Mouse (Mus musculus): Measurements from ENCODE around the gene Arhgap23.

Arhgap23 gene

GRCm38 (mm10) chr11:97435808-97436491, 20.6 kb downstream of the Arhgap23 start:
- DNase-seq, result no peak

GRCm38 (mm10) chr11:97437745-97438144, 22.4 kb downstream of the Arhgap23 start:
- DNase-seq, result peak; percentile 78

DNA sequence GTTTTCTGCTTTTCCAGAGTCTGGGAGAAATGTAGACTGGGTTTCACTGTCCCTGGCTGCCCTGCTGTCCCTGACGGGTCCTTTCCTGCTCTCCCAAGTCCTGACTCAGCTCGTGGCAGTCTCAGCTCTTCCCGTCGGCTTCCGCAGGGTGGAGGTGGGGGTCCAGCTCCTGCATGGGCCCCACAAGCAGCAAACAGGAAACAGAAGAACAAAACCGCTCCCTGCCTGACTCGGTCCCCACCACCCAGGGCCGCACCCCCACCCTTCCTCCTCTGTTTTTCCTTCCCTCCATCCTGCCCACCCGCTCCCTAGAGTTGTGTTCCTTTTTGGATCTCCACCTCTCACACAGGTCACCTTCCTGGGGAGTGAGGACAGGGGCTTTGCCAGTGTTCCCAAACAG, 23.5 kb downstream of the Arhgap23 start:
- DNase-seq, result no peak

- no peak for DNase-seq
Measured at GRCm38 (mm10) chr11:97439935-97440334, 24.6 kb downstream of the Arhgap23 start.

- DNase-seq, result no peak
Measured at GRCm38 (mm10) chr11:97440441-97440881, 25.1 kb downstream of the Arhgap23 start.

DNA sequence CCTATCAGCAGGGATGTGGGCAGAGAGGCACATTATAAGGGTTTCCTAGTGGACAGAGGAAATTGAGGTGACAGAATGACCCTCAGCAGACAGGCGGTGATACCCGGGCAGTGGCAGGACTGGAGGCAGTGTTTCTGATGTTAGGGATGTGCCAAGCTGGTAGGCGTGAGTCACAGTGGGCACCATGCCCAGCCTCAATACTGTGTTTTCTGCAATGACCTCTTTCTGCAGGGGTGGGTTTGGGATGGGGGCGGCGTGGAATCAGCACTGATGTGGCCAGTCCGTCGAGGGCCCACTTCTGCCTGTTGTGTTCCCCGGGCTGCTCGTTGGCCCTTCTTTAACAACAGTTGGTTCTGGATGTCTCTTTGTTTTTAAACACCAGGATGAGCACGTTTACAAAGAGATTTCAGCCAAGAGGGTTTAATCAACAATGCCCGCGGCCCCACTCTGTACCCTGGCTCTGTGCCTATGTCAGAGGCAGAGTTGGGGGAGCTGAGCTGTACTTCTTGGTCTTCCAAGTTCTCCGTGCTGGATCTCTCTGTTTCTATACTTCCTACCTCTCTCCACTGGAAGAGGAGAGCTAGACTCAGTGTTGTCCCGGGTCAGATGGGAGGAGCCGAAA, 25.8 kb downstream of the Arhgap23 start:
- DNase-seq, result peak; percentile 43

DNA sequence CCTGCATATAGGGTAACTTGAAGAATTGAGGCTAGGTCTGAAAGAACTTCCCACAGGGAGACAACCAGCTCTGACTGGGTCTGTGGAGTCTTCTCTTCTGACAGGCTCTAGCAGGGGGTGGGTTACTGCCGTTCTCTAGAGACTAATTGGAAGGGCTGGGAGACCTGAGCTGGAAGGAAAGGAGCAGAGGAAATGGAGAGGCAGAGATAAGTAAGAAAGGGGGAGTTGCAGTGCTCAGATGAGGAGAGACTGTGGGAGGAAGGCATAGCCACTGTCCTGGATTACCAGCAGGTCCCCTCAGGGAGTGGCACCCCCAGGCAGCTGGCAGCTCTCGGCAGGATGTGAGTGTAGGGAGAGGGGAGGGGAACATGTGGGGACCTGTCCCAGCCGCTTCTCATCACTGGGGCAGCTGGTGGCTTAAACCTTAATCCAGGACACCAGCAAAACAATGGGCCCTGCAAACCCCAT, 26.4 kb downstream of the Arhgap23 start:
- DNase-seq, result no peak

- DNase-seq, result no peak
Measured at GRCm38 (mm10) chr11:97442891-97443675, 27.8 kb downstream of the Arhgap23 start.

- DNase-seq, result no peak
Measured at GRCm38 (mm10) chr11:97445596-97445995, 30.3 kb downstream of the Arhgap23 start.

DNA sequence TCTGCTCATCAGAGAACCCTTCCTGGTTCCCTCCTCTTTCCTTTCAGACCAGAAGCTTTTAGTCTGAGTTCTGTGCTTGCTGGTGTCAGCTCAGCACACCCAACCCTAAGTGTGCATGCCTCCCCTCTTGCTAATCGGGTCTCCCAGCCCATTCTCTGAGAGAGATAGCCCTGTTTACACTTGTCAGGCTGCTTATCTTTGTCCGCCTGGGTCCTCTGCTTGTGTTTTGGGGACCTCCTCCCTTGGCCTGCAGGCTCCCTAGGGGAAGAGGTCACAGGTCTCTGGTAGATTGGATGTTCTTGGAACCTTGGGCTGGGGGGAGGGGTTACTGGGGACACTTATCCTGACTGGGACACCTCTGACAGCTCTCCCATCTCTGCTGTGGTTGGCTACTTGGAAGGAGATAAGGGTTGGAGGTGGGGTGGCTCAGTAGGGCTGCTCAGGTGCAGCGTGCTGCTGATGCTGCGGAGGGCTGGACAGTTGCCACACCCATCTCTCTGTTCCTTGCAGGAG, 30.7 kb downstream of the Arhgap23 start:
- no peak for DNase-seq

DNA sequence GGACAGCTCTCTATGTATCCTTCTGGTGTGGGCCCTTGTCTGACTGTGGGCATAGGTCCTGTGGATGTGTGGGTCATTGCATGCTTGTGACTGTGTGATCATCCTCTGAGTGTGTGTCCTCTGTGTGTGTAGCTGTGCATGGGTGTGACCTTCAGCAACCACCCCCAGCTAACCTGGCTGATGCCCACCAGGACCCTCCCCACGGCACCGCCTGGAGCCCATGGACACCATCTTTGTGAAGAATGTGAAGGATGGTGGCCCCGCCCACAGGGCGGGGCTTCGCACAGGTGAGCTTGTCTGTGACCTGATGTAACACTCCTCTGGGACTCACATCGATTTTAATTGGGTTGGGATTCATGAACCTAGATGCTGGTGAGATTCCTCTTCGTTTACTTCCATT, 32.6 kb downstream of the Arhgap23 start:
- no peak for DNase-seq

- no peak for DNase-seq
Measured at GRCm38 (mm10) chr11:97448611-97449394, 33.5 kb downstream of the Arhgap23 start.

DNA sequence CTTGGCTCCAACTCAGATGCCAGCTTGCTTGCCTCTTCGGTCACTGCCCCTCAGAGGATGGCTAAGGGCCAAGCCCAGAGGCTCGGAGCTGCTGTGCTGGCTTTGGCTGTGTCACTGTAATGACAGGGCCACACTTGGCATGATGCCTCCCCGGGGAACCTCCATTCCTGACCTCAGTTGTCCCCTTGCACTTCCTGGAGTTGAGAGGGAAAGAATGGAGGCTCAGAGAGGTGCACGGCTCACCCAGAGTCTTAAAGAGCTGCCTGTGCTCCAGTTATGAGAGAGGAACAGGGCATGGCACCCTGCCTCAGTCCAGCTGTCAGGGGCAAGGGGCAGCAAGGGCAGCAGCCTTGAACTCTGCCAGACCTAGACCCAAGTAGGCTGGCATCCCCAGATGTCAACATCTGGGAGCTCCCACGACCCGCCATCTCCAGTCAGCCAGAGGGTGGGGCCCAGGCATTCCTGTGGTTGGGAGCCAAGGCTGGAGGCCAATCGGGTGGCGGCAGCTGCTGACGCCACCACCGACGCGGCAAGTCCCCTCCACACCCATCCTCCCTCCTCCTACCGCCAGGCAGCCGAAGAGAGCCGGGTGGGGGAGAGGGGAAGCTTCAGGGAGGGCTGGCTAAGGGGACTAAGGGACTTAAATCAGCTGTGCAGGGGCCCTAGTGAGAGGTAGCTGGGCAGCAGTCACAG, 34.4 kb downstream of the Arhgap23 start:
- peak; percentile 78 for DNase-seq

GRCm38 (mm10) chr11:97450305-97450922, 35.1 kb downstream of the Arhgap23 start:
- no peak for DNase-seq

DNA sequence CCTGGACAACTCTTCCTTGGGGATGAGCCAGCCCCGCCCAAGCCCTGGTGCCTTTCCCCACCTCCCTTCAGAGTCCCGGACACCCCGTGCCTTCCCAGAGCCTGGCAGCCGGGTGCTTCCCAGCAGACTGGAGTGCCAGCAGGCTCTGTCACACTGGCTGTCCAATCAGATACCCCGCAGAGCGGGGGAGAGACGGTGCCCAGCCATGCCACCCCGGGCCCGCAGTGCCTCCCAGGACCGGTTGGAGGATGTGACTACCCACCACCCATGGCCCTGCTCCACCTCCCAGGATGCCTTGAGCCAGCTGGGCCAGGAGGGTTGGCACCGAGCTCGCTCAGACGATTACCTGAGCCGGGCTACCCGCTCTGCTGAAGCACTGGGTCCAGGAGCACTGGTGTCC, 36.3 kb downstream of the Arhgap23 start:
- DNase-seq, result no peak

GRCm38 (mm10) chr11:97457120-97457519, 41.8 kb downstream of the Arhgap23 start:
- no peak for DNase-seq

DNA sequence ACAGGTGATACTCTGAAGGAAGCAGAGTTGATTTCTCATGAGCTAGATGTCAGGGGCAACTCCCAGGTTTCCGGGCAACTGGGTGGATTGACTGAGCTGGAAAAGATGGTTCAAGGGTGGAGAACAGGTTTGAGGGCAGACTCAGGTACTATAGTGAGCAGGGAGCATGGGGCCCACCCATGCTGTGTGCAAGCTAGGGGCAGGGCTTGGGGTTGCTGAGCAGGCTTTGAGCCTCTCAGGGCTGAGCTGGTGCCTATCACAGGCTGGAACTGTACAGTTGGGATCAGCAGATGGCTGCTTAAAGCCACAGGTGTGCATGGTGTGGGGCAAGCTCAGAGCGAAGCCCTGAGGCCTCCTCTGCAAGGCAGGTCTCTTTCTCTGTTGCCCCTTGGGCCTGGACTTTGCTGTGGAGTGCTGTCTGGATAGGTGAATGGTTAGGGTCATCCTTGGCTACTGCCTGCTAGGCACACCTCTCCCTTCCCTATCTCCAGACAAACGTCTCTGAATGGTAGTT, 46.0 kb downstream of the Arhgap23 start:
- DNase-seq, result no peak

- DNase-seq, result no peak
Measured at GRCm38 (mm10) chr11:97462538-97462937, 47.2 kb downstream of the Arhgap23 start.

DNA sequence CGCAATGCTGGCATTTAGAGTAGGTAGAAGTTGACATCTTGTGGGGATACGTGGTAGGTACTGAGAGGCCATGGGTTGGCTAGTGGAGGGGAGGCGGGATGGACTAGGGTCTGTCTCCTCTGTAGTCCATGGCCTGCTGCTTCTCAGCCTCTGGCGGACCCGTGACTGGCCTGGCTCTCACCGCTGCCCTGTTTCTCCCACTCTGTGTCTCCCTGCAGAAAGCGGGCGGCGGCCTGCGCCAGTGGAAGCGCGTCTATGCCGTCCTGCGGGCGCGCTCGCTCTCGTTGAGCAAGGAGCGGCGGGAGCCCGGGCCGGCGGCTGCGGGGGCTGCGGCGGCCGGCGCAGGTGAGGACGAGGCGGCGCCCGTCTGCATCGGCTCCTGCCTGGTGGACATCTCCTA, 47.8 kb downstream of the Arhgap23 start:
- DNase-seq, result no peak

- DNase-seq, result no peak
Measured at GRCm38 (mm10) chr11:97463991-97464390, 48.7 kb downstream of the Arhgap23 start.

DNA sequence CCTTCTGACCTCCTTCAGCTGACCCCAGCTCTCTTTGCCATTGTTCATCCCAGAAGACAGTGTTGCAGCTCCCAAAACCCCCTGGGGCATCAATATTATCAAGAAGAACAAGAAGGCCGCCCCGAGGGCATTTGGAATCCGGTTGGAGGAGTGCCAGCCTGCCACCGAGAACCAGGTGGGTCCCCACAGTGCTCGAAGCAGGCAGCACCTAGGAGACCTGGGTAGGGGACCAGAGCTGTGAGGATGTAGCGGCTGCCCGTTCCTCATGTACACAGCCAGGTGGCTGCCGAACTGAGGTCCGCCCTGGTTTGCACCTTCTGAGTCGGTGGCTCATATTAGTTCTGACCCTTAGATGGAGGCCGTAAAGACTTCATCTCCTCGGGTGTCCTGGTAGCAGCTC, 50.6 kb downstream of the Arhgap23 start:
- DNase-seq, result no peak

All from right cerebral cortex, postnatal 14 days (tissue).